Mouse (Mus musculus): ENCODE measurements around the gene Olfr33. TPM values are rescaled to one million over a fixed set of nuclear protein-coding genes. Genes with fewer than 3 reads are reported as not detected.
A peak's percentile ranks its signal among the peaks of the same experiment; 100 is the strongest.

Gene Olfr33
- not detected in 2 replicates for polyA plus RNA-seq (2015; fragmentation: Nextera tagmentation; extraction: Ambion mirVana)

DNA sequence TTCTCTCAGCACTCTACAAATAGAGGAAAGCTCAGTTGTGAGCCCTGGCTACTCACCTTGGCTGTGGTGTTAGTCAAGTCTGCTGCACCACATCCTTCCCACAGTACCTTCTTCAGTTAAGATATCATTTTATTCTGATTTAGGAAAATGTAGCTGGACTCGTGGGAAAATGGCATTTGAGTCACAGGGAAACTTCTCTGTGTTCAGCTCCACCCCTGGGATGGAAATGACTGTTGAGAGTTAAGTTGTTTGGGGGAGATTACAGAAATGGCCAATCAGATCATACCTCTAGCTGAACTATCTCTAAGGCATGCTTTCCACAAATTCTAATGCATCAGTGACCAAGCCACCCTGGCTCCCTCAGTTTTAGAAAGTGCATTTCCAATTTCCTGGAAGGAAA is at the start of gene Olfr33:
TSS of gene Olfr33 (minus strand) at position 101 of the 400 bp plus-strand sequence.
- no peaks in the 10 kb centered on the region for H3K36me3 ChIP-seq
- no peak within 1 kb of the TSS for H3K9ac ChIP-seq
- no peak for ATAC-seq (ENCODE audit: borderline replicate concordance, extremely low read depth, low FRiP score, low TSS enrichment)
- 44% methylated on average over 1 of the region's 1 CpGs for WGBS
- no peak within 1 kb of the TSS for H3K4me2 ChIP-seq
- no peaks in the 10 kb centered on the region for H3K9me3 ChIP-seq
- H3K4me3 ChIP-seq: no peak within 1 kb of the TSS
- H3K27ac ChIP-seq: no peak within 1 kb of the TSS
- H3K4me1 ChIP-seq: no peaks in the 10 kb centered on the region
- H3K27me3 ChIP-seq: no peaks in the 10 kb centered on the region

GRCm38 (mm10) chr7:102759266-102759665 is 40.4 kb upstream of the Olfr33 start, which contains the start of the genes Olfr560 and Olfr78:
Gene Olfr560 (minus strand): TSS chr7:102759366.
Gene Olfr78 (minus strand): TSS chr7:102759471.
- Histone ChIP-seq H3K9ac (no peak within 1 kb of the TSS), H3K4me3 (no peak within 1 kb of the TSS), H3K4me1 (no peaks in the 10 kb centered on the region), H3K9me3 (no peaks in the 10 kb centered on the region), H3K27ac (no peak within 1 kb of the TSS), H3K4me2 (no peak within 1 kb of the TSS), H3K27me3 (no peaks in the 10 kb centered on the region), H3K36me3 (no peaks in the 10 kb centered on the region)
- no peak for ATAC-seq (ENCODE audit: borderline replicate concordance, extremely low read depth, low FRiP score, low TSS enrichment)
- 65% methylated on average over 4 of the region's 4 CpGs for WGBS

GRCm38 (mm10) chr7:102752086-102752485 is 33.2 kb upstream of the Olfr33 start:
- no peaks in the 10 kb centered on the region for H3K36me3 ChIP-seq
- no peaks in the 10 kb centered on the region for H3K9me3 ChIP-seq
- H3K4me3 ChIP-seq: no peak overlapping the region
- no peak overlapping the region for H3K27ac ChIP-seq
- H3K27me3 ChIP-seq: no peaks in the 10 kb centered on the region
- H3K9ac ChIP-seq: no peak overlapping the region
- WGBS: 17% methylated on average over 1 of the region's 1 CpGs
- H3K4me1 ChIP-seq: no peaks in the 10 kb centered on the region
- no peak for ATAC-seq (ENCODE audit: borderline replicate concordance, extremely low read depth, low FRiP score, low TSS enrichment)
- H3K4me2 ChIP-seq: no peak overlapping the region

DNA sequence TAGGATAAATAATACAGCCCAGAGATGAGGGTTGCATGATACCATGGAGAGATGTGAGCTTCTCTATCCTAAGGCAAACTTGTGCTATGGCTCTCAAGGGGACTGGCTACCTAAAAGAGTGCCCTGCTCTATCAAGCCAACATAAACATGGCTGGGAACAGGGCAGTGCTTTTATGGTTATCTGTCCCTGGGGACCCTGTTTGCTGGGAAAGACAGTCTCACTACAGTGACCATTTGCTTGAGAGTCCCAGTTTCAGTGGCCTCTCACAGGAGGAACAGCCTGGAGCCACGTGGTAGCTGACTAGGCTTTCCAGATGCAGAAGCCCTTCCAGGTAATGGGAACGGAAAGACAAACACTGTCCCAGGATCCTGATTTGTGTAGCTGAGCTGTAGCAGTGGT is 18.8 kb upstream of the Olfr33 start:
- whole genome bisulfite sequencing: 38% methylated on average over 2 of the region's 2 CpGs
- Histone ChIP-seq H3K4me1 (no peaks in the 10 kb centered on the region), H3K9me3 (no peaks in the 10 kb centered on the region), H3K27ac (no peak overlapping the region), H3K4me2 (no peak overlapping the region), H3K4me3 (no peak overlapping the region), H3K27me3 (no peaks in the 10 kb centered on the region), H3K9ac (no peak overlapping the region), H3K36me3 (no peaks in the 10 kb centered on the region)
- no peak for ATAC-seq (ENCODE audit: borderline replicate concordance, extremely low read depth, low FRiP score, low TSS enrichment)

GRCm38 (mm10) chr7:102733793-102734192 is 14.9 kb upstream of the Olfr33 start:
- H3K27me3 ChIP-seq: no peaks in the 10 kb centered on the region
- no peaks in the 10 kb centered on the region for H3K9me3 ChIP-seq
- no peak overlapping the region for H3K4me2 ChIP-seq
- H3K9ac ChIP-seq: no peak overlapping the region
- no peak for ATAC-seq (ENCODE audit: borderline replicate concordance, extremely low read depth, low FRiP score, low TSS enrichment)
- H3K36me3 ChIP-seq: no peaks in the 10 kb centered on the region
- no peaks in the 10 kb centered on the region for H3K4me1 ChIP-seq
- no peak overlapping the region for H3K4me3 ChIP-seq
- WGBS: 0% methylated on average over 1 of the region's 1 CpGs
- no peak overlapping the region for H3K27ac ChIP-seq

- Histone ChIP-seq H3K4me2 (no peak within 1 kb of the TSS), H3K36me3 (no peaks in the 10 kb centered on the region), H3K27ac (no peak within 1 kb of the TSS), H3K4me3 (no peak within 1 kb of the TSS), H3K27me3 (no peaks in the 10 kb centered on the region), H3K9me3 (no peaks in the 10 kb centered on the region), H3K4me1 (no peaks in the 10 kb centered on the region), H3K9ac (no peak within 1 kb of the TSS)
- no peak for ATAC-seq (ENCODE audit: borderline replicate concordance, extremely low read depth, low FRiP score, low TSS enrichment)
Measured at GRCm38 (mm10) chr7:102727391-102727790, 8.5 kb upstream of the Olfr33 start, which contains the start of gene Olfr559. Gene Olfr559 (minus strand): TSS chr7:102727491.

DNA sequence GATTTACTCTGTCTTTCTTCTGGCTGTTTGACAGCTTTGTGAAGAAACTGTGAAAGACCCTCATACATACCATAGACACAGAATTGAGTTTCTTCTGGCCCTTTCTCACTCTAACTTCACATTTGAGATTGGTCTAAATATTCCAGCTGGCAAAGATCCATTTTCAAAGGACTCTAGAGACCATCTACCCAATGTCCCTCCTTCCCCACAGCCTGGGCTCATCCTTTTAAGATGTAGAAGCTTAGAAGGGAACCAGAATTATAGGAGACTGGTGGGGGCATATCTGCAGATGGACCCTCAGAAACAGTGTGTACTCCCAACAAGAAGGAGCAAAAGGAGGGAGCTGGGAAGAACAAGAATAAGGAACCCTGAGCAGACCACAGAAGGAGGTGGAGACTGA is 17.0 kb downstream of the Olfr33 start, which contains the start of gene Olfr558:
TSS of gene Olfr558 (plus strand) at position 301 of the 400 bp plus-strand sequence.
- Histone ChIP-seq H3K4me1 (no peaks in the 10 kb centered on the region), H3K4me2 (no peak within 1 kb of the TSS), H3K27me3 (no peaks in the 10 kb centered on the region), H3K9me3 (no peaks in the 10 kb centered on the region), H3K9ac (no peak within 1 kb of the TSS), H3K4me3 (no peak within 1 kb of the TSS), H3K36me3 (no peaks in the 10 kb centered on the region), H3K27ac (no peak within 1 kb of the TSS)
- no peak for ATAC-seq (ENCODE audit: borderline replicate concordance, extremely low read depth, low FRiP score, low TSS enrichment)

DNA sequence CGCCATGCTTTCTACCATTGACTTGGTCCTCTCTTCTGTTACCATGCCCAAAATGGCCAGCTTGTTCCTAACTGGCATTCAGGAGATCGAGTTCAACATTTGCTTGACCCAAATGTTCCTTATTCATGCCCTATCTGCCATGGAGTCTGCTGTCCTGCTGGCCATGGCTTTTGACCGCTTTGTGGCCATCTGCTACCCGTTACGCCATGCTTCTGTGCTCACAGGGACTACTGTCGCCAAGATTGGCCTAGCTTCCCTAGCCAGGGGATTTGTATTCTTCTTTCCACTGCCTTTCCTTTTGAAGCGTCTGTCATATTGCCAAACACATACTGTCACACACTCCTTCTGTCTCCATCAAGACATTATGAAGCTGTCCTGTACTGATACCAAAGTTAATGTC is 20.4 kb downstream of the Olfr33 start:
- WGBS: 79% methylated on average over 7 of the region's 7 CpGs
- no peaks in the 10 kb centered on the region for H3K27me3 ChIP-seq
- no peak for ATAC-seq (ENCODE audit: borderline replicate concordance, extremely low read depth, low FRiP score, low TSS enrichment)

GRCm38 (mm10) chr7:102695358-102696125 is 23.3 kb downstream of the Olfr33 start, which contains the start of gene Olfr557:
Gene Olfr557 (plus strand): TSS chr7:102695910.
- no peaks in the 10 kb centered on the region for H3K9me3 ChIP-seq
- H3K4me2 ChIP-seq: no peak within 1 kb of the TSS
- H3K4me1 ChIP-seq: no peaks in the 10 kb centered on the region
- no peak within 1 kb of the TSS for H3K4me3 ChIP-seq
- no peak within 1 kb of the TSS for H3K27ac ChIP-seq
- H3K9ac ChIP-seq: no peak within 1 kb of the TSS
- no peak for ATAC-seq (ENCODE audit: borderline replicate concordance, extremely low read depth, low FRiP score, low TSS enrichment)
- H3K36me3 ChIP-seq: no peaks in the 10 kb centered on the region
- H3K27me3 ChIP-seq: no peaks in the 10 kb centered on the region
- 73% methylated on average over 5 of the region's 5 CpGs for WGBS

More for the DNA sequence above, 20.4 kb downstream of the Olfr33 start:
- Histone ChIP-seq H3K27ac (no peak overlapping the region), H3K9ac (no peak overlapping the region), H3K36me3 (no peaks in the 10 kb centered on the region), H3K9me3 (no peaks in the 10 kb centered on the region), H3K4me3 (no peak overlapping the region), H3K4me2 (no peak overlapping the region), H3K4me1 (no peaks in the 10 kb centered on the region)

DNA sequence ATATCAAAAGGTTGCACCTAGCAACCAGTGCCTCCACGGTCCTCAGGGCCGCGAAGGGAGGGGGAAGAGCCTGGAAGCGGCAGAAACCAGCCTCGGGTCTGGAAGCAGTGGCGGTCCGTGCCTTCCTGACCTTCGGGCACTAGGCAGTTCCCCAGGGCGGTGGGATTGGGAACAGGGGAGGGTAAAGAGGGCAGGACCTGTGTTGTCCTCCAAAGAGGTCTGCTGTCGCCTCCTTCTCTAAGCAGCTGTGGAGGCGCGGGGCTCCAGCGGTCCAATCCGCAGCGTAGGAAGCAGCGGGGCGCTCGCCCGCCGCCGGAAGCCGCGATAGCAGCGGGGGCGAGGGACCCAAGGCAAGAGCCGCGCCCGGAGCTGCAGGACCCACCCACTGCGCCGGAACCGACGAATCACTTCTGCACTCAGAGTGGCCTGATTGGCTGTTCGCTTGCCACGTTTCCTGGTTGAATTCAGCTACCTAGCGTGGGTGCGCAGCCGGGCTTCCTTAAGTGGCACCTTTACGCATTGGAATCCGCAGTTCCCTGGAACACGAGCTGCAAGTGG is 31.8 kb downstream of the Olfr33 start, which contains the start of gene Trim68:
TSS of gene Trim68 (minus strand) at position 384 of the 558 bp plus-strand sequence.
- peak; percentile 99 for ATAC-seq (ENCODE audit: borderline replicate concordance, extremely low read depth, low FRiP score, low TSS enrichment)
- Histone ChIP-seq H3K9ac (peak within 1 kb of the TSS; percentile 68), H3K4me3 (peak within 1 kb of the TSS; percentile 72), H3K4me2 (peak within 1 kb of the TSS; percentile 75), H3K27me3 (no peaks in the 10 kb centered on the region), H3K4me1 (peaks cover 7% of the 10 kb centered on the region; the same call in 1 of the 2 replicates), H3K9me3 (no peaks in the 10 kb centered on the region), H3K27ac (peak within 1 kb of the TSS; percentile 89), H3K36me3 (no peaks in the 10 kb centered on the region)
- under 1% methylated on average over 39 of the region's 40 CpGs for WGBS

DNA sequence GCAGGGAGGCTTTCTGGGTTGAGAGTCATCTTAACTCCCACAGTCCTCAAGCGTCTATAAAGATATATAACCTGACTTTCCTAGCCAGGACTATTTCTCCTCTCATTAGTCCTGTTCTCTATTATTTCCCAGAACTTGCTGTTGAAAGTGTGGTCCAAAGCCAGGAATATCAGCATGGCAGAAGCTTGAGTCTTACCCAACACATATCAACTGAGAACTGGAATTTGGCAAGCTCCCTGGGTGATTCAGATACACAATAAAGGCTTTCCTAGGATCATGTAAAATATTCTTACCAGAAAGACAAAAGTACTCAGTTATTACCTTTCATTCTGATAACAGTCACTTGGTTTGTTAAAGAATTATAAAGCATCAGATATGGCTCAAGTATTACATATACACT is 37.0 kb downstream of the Olfr33 start:
- Histone ChIP-seq H3K36me3 (no peaks in the 10 kb centered on the region), H3K4me1 (0 out of 2 replicates have a peak, but pooled peaks cover 2% of the 10 kb centered on the region), H3K4me2 (no peak overlapping the region), H3K27ac (no peak overlapping the region), H3K9ac (no peak overlapping the region), H3K9me3 (no peaks in the 10 kb centered on the region), H3K4me3 (no peak overlapping the region), H3K27me3 (no peaks in the 10 kb centered on the region)
- no peak for ATAC-seq (ENCODE audit: borderline replicate concordance, extremely low read depth, low FRiP score, low TSS enrichment)
- 83% methylated on average over 1 of the region's 1 CpGs for WGBS

GRCm38 (mm10) chr7:102676225-102676624 is 42.6 kb downstream of the Olfr33 start:
- no peaks in the 10 kb centered on the region for H3K9me3 ChIP-seq
- H3K27me3 ChIP-seq: no peaks in the 10 kb centered on the region
- no peak for ATAC-seq (ENCODE audit: borderline replicate concordance, extremely low read depth, low FRiP score, low TSS enrichment)
- H3K27ac ChIP-seq: no peak overlapping the region
- WGBS: 73% methylated on average over 2 of the region's 2 CpGs
- H3K4me2 ChIP-seq: no peak overlapping the region
- H3K9ac ChIP-seq: no peak overlapping the region
- no peaks in the 10 kb centered on the region for H3K36me3 ChIP-seq
- no peak overlapping the region for H3K4me3 ChIP-seq
- no peaks in the 10 kb centered on the region for H3K4me1 ChIP-seq

Data from lung, embryonic 15.5 days (tissue).